Mouse (Mus musculus) myocyte (in vitro differentiated cells): ENCODE results near the gene 4930523C07Rik. TPM values are rescaled to one million over a fixed set of nuclear protein-coding genes. Genes with fewer than 3 reads are reported as not detected.

Experiments used
- H3K27me3 ChIP-seq: one replicate; pipeline ENCODE4 v1.6.1; 2011; ENCODE audit not compliant: control insufficient read depth, insufficient read depth, insufficient read length
- H3K36me3 ChIP-seq: one replicate; pipeline ENCODE4 v1.6.1; 2011; ENCODE audit not compliant: control insufficient read depth, insufficient read depth
- H3K4me2 ChIP-seq: one replicate; pipeline ENCODE4 v1.6.1; 2011; ENCODE audit warnings: low read depth, control low read depth
- H3K4me3 ChIP-seq: one replicate; pipeline ENCODE4 v1.5.1; 2011; ENCODE audit warnings: mild to moderate bottlenecking, control low read depth, moderate library complexity
- H3K79me2 ChIP-seq: one replicate; pipeline ENCODE4 v1.6.1; 2011; ENCODE audit not compliant: control insufficient read depth, insufficient read depth
- H3ac ChIP-seq: one replicate; pipeline ENCODE4 v1.6.1; 2011; ENCODE audit not compliant: control insufficient read depth, insufficient read length
- CEBPB ChIP-seq: IDR thresholded peaks from 2 replicates; pipeline ENCODE4 v1.6.1; 2011; ENCODE audit warnings: mild to moderate bottlenecking, moderate library complexity; ENCODE audit not compliant: poor library complexity, insufficient read depth, severe bottlenecking
- E2F4 ChIP-seq: IDR thresholded peaks from one replicate; pipeline ENCODE4 v1.6.1; 2011; ENCODE audit warnings: mild to moderate bottlenecking, control low read depth, moderate library complexity; ENCODE audit not compliant: insufficient read depth
- MAX ChIP-seq: IDR thresholded peaks from one replicate; pipeline ENCODE4 v1.6.1; 2011; ENCODE audit warnings: low read depth, mild to moderate bottlenecking, control low read depth
- MYOD1 ChIP-seq, 3 experiments: IDR thresholded peaks; one replicate each; pipeline ENCODE4 v1.6.1; 2011; ENCODE audit warnings: control low read depth in 2 of 3, low read depth in 2 of 3, mild to moderate bottlenecking in 2 of 3, moderate library complexity in 1 of 3; ENCODE audit not compliant: insufficient read length in 2 of 3, control insufficient read depth in 1 of 3
- MYOG ChIP-seq, 3 experiments: IDR thresholded peaks; one replicate each; pipeline ENCODE4 v1.6.1; 2011; ENCODE audit warnings: control low read depth in 2 of 3, low read depth in 2 of 3, mild to moderate bottlenecking in 2 of 3; ENCODE audit not compliant: insufficient read length in 2 of 3, control insufficient read depth in 1 of 3, insufficient read depth in 1 of 3
- POLR2A ChIP-seq: IDR thresholded peaks from one replicate; pipeline ENCODE4 v1.6.1; 2011; ENCODE audit warnings: low read depth, mild to moderate bottlenecking, control low read depth, moderate library complexity; ENCODE audit not compliant: insufficient read length
- POLR2AphosphoS2 ChIP-seq: IDR thresholded peaks from one replicate; pipeline ENCODE4 v1.6.1; 2011; ENCODE audit warnings: low read depth, control low read depth; ENCODE audit not compliant: insufficient read length
- REST ChIP-seq: IDR thresholded peaks from one replicate; pipeline ENCODE4 v1.6.1; 2011; ENCODE audit warnings: mild to moderate bottlenecking, control low read depth, moderate library complexity; ENCODE audit not compliant: insufficient read depth, insufficient read length
- SRF ChIP-seq: IDR thresholded peaks from one replicate; pipeline ENCODE4 v1.6.1; 2011; ENCODE audit warnings: low read depth; ENCODE audit not compliant: control insufficient read depth, insufficient read length
- TCF12 ChIP-seq: IDR thresholded peaks from one replicate; pipeline ENCODE4 v1.6.1; 2011; ENCODE audit warnings: mild to moderate bottlenecking, control low read depth; ENCODE audit not compliant: poor library complexity, insufficient read depth, severe bottlenecking
- TCF3 ChIP-seq: IDR thresholded peaks from one replicate; pipeline ENCODE4 v1.6.1; 2011; ENCODE audit warnings: low read depth, control low read depth; ENCODE audit not compliant: insufficient read length
- USF1 ChIP-seq: IDR thresholded peaks from one replicate; pipeline ENCODE4 v1.6.1; 2011; ENCODE audit warnings: low read depth, mild to moderate bottlenecking, control low read depth, moderate library complexity
- polyA plus RNA-seq: library from polyadenylated mRNA; unstranded; fragments of >200 nt; fragmentation: generic; extraction: Trizol; gene quantifications from one replicate; pipeline ENCODE4 v1.2.1, GENCODE M21; 2012; ENCODE audit warnings: missing spikeins

4930523C07Rik gene
- polyA plus RNA-seq, 1 experiment = 2.8 TPM

GRCm38 (mm10) chr1:160006919-160007588, 37.1 kb upstream of the 4930523C07Rik start:
- TF ChIP-seq MAX = no peak
- no peak for TF ChIP-seq E2F4
- no peak for TF ChIP-seq POLR2A
- TF ChIP-seq REST = no peak
- TF ChIP-seq CEBPB = no peak
- TF ChIP-seq USF1 = no peak
- TF ChIP-seq TCF3 = no peak
- TF ChIP-seq TCF12 = no peak
- TF ChIP-seq MYOD1 (IDR thresholded peaks at IDR 0.05; ENCODE audit: control insufficient read depth in 1 of 3, insufficient read length in 2 of 3, low read depth in 2 of 3) = no peak
- TF ChIP-seq POLR2AphosphoS2 = no peak
- TF ChIP-seq MYOG (IDR thresholded peaks at IDR 0.05; ENCODE audit: control insufficient read depth in 1 of 3, insufficient read depth in 1 of 3, insufficient read length in 2 of 3, low read depth in 2 of 3) = no peak
- no peak for TF ChIP-seq SRF
- H3K36me3 ChIP-seq = no peaks in the 10 kb centered on the region
- no peak overlapping the region for H3K4me2 ChIP-seq
- no peaks in the 10 kb centered on the region for H3K27me3 ChIP-seq
- no peaks in the 10 kb centered on the region for H3K79me2 ChIP-seq
- H3K4me3 ChIP-seq = no peak overlapping the region
- H3ac ChIP-seq = no peak overlapping the region

DNA sequence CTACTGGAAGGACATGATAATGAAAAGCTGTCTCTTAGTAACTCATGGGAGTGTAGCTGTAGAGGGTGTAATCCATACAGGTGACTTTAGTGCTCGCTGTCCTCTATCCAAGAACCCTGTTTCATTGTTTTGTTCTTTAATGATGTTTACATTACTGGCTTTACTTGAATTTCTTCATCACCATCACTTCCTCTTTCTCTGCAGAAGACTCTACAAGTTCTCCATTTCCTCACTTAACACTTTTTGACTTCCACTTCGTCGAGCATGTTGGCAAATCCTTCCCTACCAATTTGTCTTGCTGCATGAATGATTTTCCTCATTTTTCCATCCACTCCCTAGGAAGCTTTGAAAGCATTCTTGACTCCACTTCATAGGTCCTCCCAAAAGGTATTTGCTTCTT, 31.1 kb upstream of the 4930523C07Rik start:
- Histone ChIP-seq H3K79me2 (no peaks in the 10 kb centered on the region), H3ac (no peak overlapping the region), H3K4me2 (no peak overlapping the region), H3K4me3 (no peak overlapping the region), H3K27me3 (no peaks in the 10 kb centered on the region), H3K36me3 (no peaks in the 10 kb centered on the region)
- TF ChIP-seq TCF3 (no peak), REST (no peak), TCF12 (no peak)

GRCm38 (mm10) chr1:160024339-160024980, 19.7 kb upstream of the 4930523C07Rik start:
- no peak overlapping the region for H3K4me3 ChIP-seq
- H3K27me3 ChIP-seq = no peaks in the 10 kb centered on the region
- no peak overlapping the region for H3K4me2 ChIP-seq
- no peak for TF ChIP-seq TCF12
- no peak for TF ChIP-seq E2F4
- no peak for TF ChIP-seq SRF
- TF ChIP-seq TCF3 = no peak
- TF ChIP-seq MAX = no peak
- no peak for TF ChIP-seq MYOG (IDR thresholded peaks at IDR 0.05; ENCODE audit: control insufficient read depth in 1 of 3, insufficient read depth in 1 of 3, insufficient read length in 2 of 3, low read depth in 2 of 3)
- no peak for TF ChIP-seq USF1
- no peak for TF ChIP-seq POLR2A
- TF ChIP-seq REST = no peak
- no peak for TF ChIP-seq CEBPB
- TF ChIP-seq MYOD1 (IDR thresholded peaks at IDR 0.05; ENCODE audit: control insufficient read depth in 1 of 3, insufficient read length in 2 of 3, low read depth in 2 of 3) = no peak
- TF ChIP-seq POLR2AphosphoS2 = no peak
- H3K79me2 ChIP-seq = no peaks in the 10 kb centered on the region
- no peak overlapping the region for H3ac ChIP-seq
- no peaks in the 10 kb centered on the region for H3K36me3 ChIP-seq

- no peak overlapping the region for H3K4me3 ChIP-seq
- H3K79me2 ChIP-seq = no peaks in the 10 kb centered on the region
- H3ac ChIP-seq = no peak overlapping the region
- H3K36me3 ChIP-seq = no peaks in the 10 kb centered on the region
- no peaks in the 10 kb centered on the region for H3K27me3 ChIP-seq
- H3K4me2 ChIP-seq = no peak overlapping the region
- TF ChIP-seq MAX (no peak), USF1 (no peak), TCF12 (no peak), MYOD1 (IDR thresholded peaks at IDR 0.05; ENCODE audit: control insufficient read depth in 1 of 3, insufficient read length in 2 of 3, low read depth in 2 of 3) (no peak), MYOG (IDR thresholded peaks at IDR 0.05; ENCODE audit: control insufficient read depth in 1 of 3, insufficient read depth in 1 of 3, insufficient read length in 2 of 3, low read depth in 2 of 3) (no peak), TCF3 (no peak)
These were observed 18.9 kb upstream of the 4930523C07Rik start for GRCm38 (mm10) chr1:160025146-160025894.

- Histone ChIP-seq H3K36me3 (no peaks in the 10 kb centered on the region), H3ac (no peak overlapping the region), H3K27me3 (no peaks in the 10 kb centered on the region), H3K4me3 (no peak overlapping the region), H3K79me2 (no peaks in the 10 kb centered on the region), H3K4me2 (no peak overlapping the region)
- TF ChIP-seq MAX = no peak
- TF ChIP-seq POLR2AphosphoS2 = no peak
- TF ChIP-seq TCF3 = no peak
- TF ChIP-seq REST = no peak
- TF ChIP-seq MYOG (IDR thresholded peaks at IDR 0.05; ENCODE audit: control insufficient read depth in 1 of 3, insufficient read depth in 1 of 3, insufficient read length in 2 of 3, low read depth in 2 of 3) = no peak
- TF ChIP-seq USF1 = no peak
These were observed 18.3 kb upstream of the 4930523C07Rik start for GRCm38 (mm10) chr1:160025895-160026255.
